Mouse (Mus musculus) stomach, embryonic 16.5 days (tissue): ENCODE results near the gene Fndc5. TPM values are rescaled to one million over a fixed set of nuclear protein-coding genes. Genes with fewer than 3 reads are reported as not detected.

Experiments
- ATAC-seq: fragments of 200-750 bp; cut with Nextera tagmentation; 2 replicates; pipeline ENCODE4 v1.8.0; 2017; ENCODE audit warnings: moderate number of reproducible peaks, moderate TSS enrichment; ENCODE audit not compliant: insufficient read depth, low FRiP score
- H3K27ac ChIP-seq: fragments of 300-500 bp; sonication (generic); 2 replicates; pipeline ENCODE4 v1.5.1; 2014; ENCODE audit warnings: low read length
- H3K27me3 ChIP-seq: fragments of 300-500 bp; sonication (generic); 2 replicates; pipeline ENCODE4 v1.6.1; 2014; ENCODE audit warnings: low read length, control low read depth, mixed read lengths; ENCODE audit not compliant: control insufficient read depth, insufficient read depth
- H3K36me3 ChIP-seq: fragments of 300-500 bp; sonication (generic); 2 replicates; pipeline ENCODE4 v1.6.1; 2014; ENCODE audit warnings: low read length; ENCODE audit not compliant: control insufficient read depth, insufficient read depth
- H3K4me1 ChIP-seq: fragments of 300-500 bp; sonication (generic); 2 replicates; pipeline ENCODE4 v1.6.1; 2014; ENCODE audit warnings: low read length, control low read depth, mixed read lengths; ENCODE audit not compliant: control insufficient read depth, insufficient read depth
- H3K4me2 ChIP-seq: fragments of 300-500 bp; sonication (generic); 2 replicates; pipeline ENCODE4 v1.6.1; 2014; ENCODE audit warnings: low read depth, low read length, mixed read lengths
- H3K4me3 ChIP-seq: fragments of 300-500 bp; sonication (generic); replicated peaks from 2 replicates; pipeline ENCODE4 v1.5.1; 2014; ENCODE audit warnings: mild to moderate bottlenecking, low read length
- H3K9ac ChIP-seq: fragments of 300-500 bp; sonication (generic); 2 replicates; pipeline ENCODE4 v1.6.1; 2014; ENCODE audit warnings: low read length
- H3K9me3 ChIP-seq: fragments of 300-500 bp; sonication (generic); replicated peaks from 2 replicates; pipeline ENCODE4 v1.6.1; 2016; ENCODE audit warnings: low read length, control low read depth; ENCODE audit not compliant: control insufficient read depth
- WGBS: fragments of 180-500 bp; shearing (Covaris S2); extraction: QIAGEN DNeasy Blood & Tissue Kit; methylation state at CpG from one replicate; pipeline ENCODE4 v1.1.7; 2014; 5-methylcytosine and 5-hydroxymethylcytosine counted together
- polyA plus RNA-seq: library from polyadenylated mRNA; unstranded; fragments of >200 nt; fragmentation: Nextera tagmentation; extraction: Ambion mirVana; gene quantifications from 2 replicates; pipeline ENCODE4 v1.2.1, GENCODE M21; 2015

The Fndc5 gene
- polyA plus RNA-seq, 1 experiment from 2014 or later, result 2.6 TPM

- Histone ChIP-seq H3K4me1 (peaks cover 21% of the 10 kb centered on the region), H3K4me3 (peak overlapping the region; percentile 33), H3K9me3 (no peaks in the 10 kb centered on the region), H3K9ac (no peak overlapping the region), H3K4me2 (peak overlapping the region; percentile 49; the same call in 1 of the 2 replicates), H3K27ac (no peak overlapping the region), H3K27me3 (no peaks in the 10 kb centered on the region), H3K36me3 (no peaks in the 10 kb centered on the region)
- 4% methylated on average over 8 of the region's 8 CpGs for WGBS
- peak; percentile 9; the same call in 1 of the 2 replicates for ATAC-seq
Observed at GRCm38 (mm10) chr4:129130149-129130548, 6.7 kb upstream of the Fndc5 start.

- Histone ChIP-seq H3K4me1 (peaks cover 18% of the 10 kb centered on the region), H3K27me3 (peaks cover 4% of the 10 kb centered on the region), H3K36me3 (no peaks in the 10 kb centered on the region), H3K4me3 (peak overlapping the region; percentile 33), H3K9me3 (no peaks in the 10 kb centered on the region), H3K9ac (0 out of 2 replicates have a peak overlapping the region, but pooled peaks have one; percentile 16), H3K27ac (no peak overlapping the region), H3K4me2 (peak overlapping the region; percentile 49)
- ATAC-seq, result peak; percentile 75; the same call in 1 of the 2 replicates
- 4% methylated on average over 17 of the region's 17 CpGs for WGBS
Observed at GRCm38 (mm10) chr4:129130755-129131303, 6.0 kb upstream of the Fndc5 start.

- Histone ChIP-seq H3K27me3 (peaks cover 5% of the 10 kb centered on the region), H3K4me1 (peaks cover 22% of the 10 kb centered on the region; the same call in 1 of the 2 replicates), H3K36me3 (no peaks in the 10 kb centered on the region), H3K4me3 (no peak overlapping the region), H3K4me2 (peak overlapping the region; percentile 34; the same call in 1 of the 2 replicates), H3K27ac (no peak overlapping the region), H3K9me3 (no peaks in the 10 kb centered on the region), H3K9ac (0 out of 2 replicates have a peak overlapping the region, but pooled peaks have one; percentile 34)
- ATAC-seq, result no peak
- 12% methylated on average over 15 of the region's 15 CpGs for WGBS
Observed at GRCm38 (mm10) chr4:129134799-129135585, 1.8 kb upstream of the Fndc5 start.

- Histone ChIP-seq H3K4me3 (no peak overlapping the region), H3K27me3 (peaks cover 5% of the 10 kb centered on the region), H3K9me3 (no peaks in the 10 kb centered on the region), H3K27ac (no peak overlapping the region), H3K9ac (no peak overlapping the region), H3K4me2 (no peak overlapping the region), H3K4me1 (peaks cover 16% of the 10 kb centered on the region; the same call in 1 of the 2 replicates), H3K36me3 (no peaks in the 10 kb centered on the region)
- WGBS, result 66% methylated on average over 2 of the region's 2 CpGs
- no peak for ATAC-seq
Observed at GRCm38 (mm10) chr4:129135637-129136036, 1.2 kb upstream of the Fndc5 start.

GRCm38 (mm10) chr4:129136189-129136578, 615 bp upstream of the Fndc5 start:
- Histone ChIP-seq H3K27ac (no peak overlapping the region), H3K9ac (peak overlapping the region; percentile 75), H3K36me3 (no peaks in the 10 kb centered on the region), H3K4me2 (peak overlapping the region; percentile 94), H3K4me3 (peak overlapping the region; percentile 54), H3K9me3 (no peaks in the 10 kb centered on the region), H3K27me3 (peaks cover 5% of the 10 kb centered on the region), H3K4me1 (0 out of 2 replicates have a peak, but pooled peaks cover 14% of the 10 kb centered on the region)
- ATAC-seq, result no peak
- WGBS, result 39% methylated on average over 9 of the region's 9 CpGs

GRCm38 (mm10) chr4:129137392-129138321, 858 bp downstream of the Fndc5 start:
- H3K36me3 ChIP-seq, result no peaks in the 10 kb centered on the region
- peak overlapping the region; percentile 54 for H3K4me3 ChIP-seq
- WGBS, result 60% methylated on average over 14 of the region's 14 CpGs
- H3K27me3 ChIP-seq, result peaks cover 5% of the 10 kb centered on the region
- H3K4me1 ChIP-seq, result peaks cover 22% of the 10 kb centered on the region
- H3K27ac ChIP-seq, result no peak overlapping the region
- peak overlapping the region; percentile 75; the same call in 1 of the 2 replicates for H3K9ac ChIP-seq
- peak overlapping the region; percentile 94 for H3K4me2 ChIP-seq
- no peaks in the 10 kb centered on the region for H3K9me3 ChIP-seq
- ATAC-seq, result no peak

- H3K9me3 ChIP-seq, result no peaks in the 10 kb centered on the region
- 82% methylated on average over 5 of the region's 5 CpGs for WGBS
- peaks cover 24% of the 10 kb centered on the region for H3K4me1 ChIP-seq
- no peak overlapping the region for H3K27ac ChIP-seq
- no peak for ATAC-seq
- peaks cover 5% of the 10 kb centered on the region for H3K27me3 ChIP-seq
- H3K4me3 ChIP-seq, result no peak overlapping the region
- no peak overlapping the region for H3K9ac ChIP-seq
- no peaks in the 10 kb centered on the region for H3K36me3 ChIP-seq
- H3K4me2 ChIP-seq, result no peak overlapping the region
Observed at GRCm38 (mm10) chr4:129139642-129140041, 2.8 kb downstream of the Fndc5 start.

- 78% methylated on average over 4 of the region's 4 CpGs for WGBS
- Histone ChIP-seq H3K36me3 (no peaks in the 10 kb centered on the region), H3K4me2 (no peak overlapping the region), H3K9ac (no peak overlapping the region), H3K27me3 (peaks cover 1% of the 10 kb centered on the region), H3K4me3 (no peak overlapping the region), H3K4me1 (peaks cover 25% of the 10 kb centered on the region), H3K27ac (no peak overlapping the region), H3K9me3 (no peaks in the 10 kb centered on the region)
- no peak for ATAC-seq
Observed at GRCm38 (mm10) chr4:129140808-129141207, 4.0 kb downstream of the Fndc5 start.
